In genomic region chr13:113617338-113617890, GRCm38 (mm10) we compare ENCODE assay signal across 8 mouse cellular contexts. TPM values are rescaled to one million over a fixed set of nuclear protein-coding genes. Genes with fewer than 3 reads are reported as not detected.
DNase-seq lines count a peak whose midpoint lies in the region; ATAC-seq and TF ChIP-seq lines count a peak whose summit lies in the region.

No protein-coding gene starts in this region.

- dilution Hi-C loops in CH12.LX (cut with MboI; ENCODE audit: extremely low pct_ligation_motif_present, extremely low pct_unique_long_range_greater_than_20kb, low sequenced_read_pairs): no loop called here

- peaks cover 19% of the 10 kb centered on the region for H3K79me2 ChIP-seq in CH12.LX (replicated peaks; ENCODE audit: control insufficient read depth, extremely low read depth, insufficient read depth, poor library complexity, severe bottlenecking)
- peaks cover 52% of the 10 kb centered on the region for H3K79me2 ChIP-seq in macrophage (ENCODE audit: inconsistent target)

- TF ChIP-seq EP300 in CH12.LX (IDR thresholded peaks at IDR 0.05; ENCODE audit: low read length): no peak

- peaks cover 0 to 20% of the 10 kb centered on the region in 2 experiments for H3K36me3 ChIP-seq in CH12.LX (replicated peaks in 1 of 2; ENCODE audit: control insufficient read depth in 1 of 2, insufficient read depth in 1 of 2, low read length in 1 of 2)
- no peaks in the 10 kb centered on the region for H3K36me3 ChIP-seq in embryonic facial prominence, embryonic 11.5 days (replicated peaks; ENCODE audit: control insufficient read depth, insufficient read depth, low read depth, low read length)
- H3K36me3 ChIP-seq in hindbrain, embryonic 16.5 days (ENCODE audit: control insufficient read depth, insufficient read depth, low read length): no peaks in the 10 kb centered on the region
- H3K36me3 ChIP-seq in macrophage (ENCODE audit: inconsistent target): peaks cover 6% of the 10 kb centered on the region; the same call in 1 of the 2 replicates

- TF ChIP-seq POLR2A in CH12.LX (IDR thresholded peaks at IDR 0.05; ENCODE audit: low read depth, low read length): no peak

- H3K27ac ChIP-seq in CH12.LX (ENCODE audit: insufficient read depth, low read depth) (no peak overlapping the region), macrophage (peak overlapping the region; percentile 78)
- H3K27ac ChIP-seq in embryonic facial prominence, embryonic 11.5 days (replicated peaks; ENCODE audit: low read depth, low read length): peak overlapping the region; percentile 78; the same call in 1 of the 2 replicates
- H3K27ac ChIP-seq in hindbrain, embryonic 16.5 days (ENCODE audit: low read depth, low read length): peak overlapping the region; percentile 92

- H3K4me2 ChIP-seq in CH12.LX (ENCODE audit: insufficient read depth, low read depth, poor library complexity, severe bottlenecking): no peak overlapping the region
- peak overlapping the region; percentile 97 for H3K4me2 ChIP-seq in embryonic facial prominence, embryonic 11.5 days (ENCODE audit: low read depth, low read length)
- H3K4me2 ChIP-seq in hindbrain, embryonic 16.5 days (ENCODE audit: low read length): peak overlapping the region; percentile 58

- no peaks in the 10 kb centered on the region for H3K27me3 ChIP-seq in CH12.LX (replicated peaks)
- no peaks in the 10 kb centered on the region for H3K27me3 ChIP-seq in embryonic facial prominence, embryonic 11.5 days (ENCODE audit: control insufficient read depth, insufficient read depth, low read length)
- no peaks in the 10 kb centered on the region for H3K27me3 ChIP-seq in hindbrain, embryonic 16.5 days (replicated peaks; ENCODE audit: control insufficient read depth, insufficient read depth, low read length)

- peaks cover 10% of the 10 kb centered on the region for H3K9me3 ChIP-seq in CH12.LX (replicated peaks; ENCODE audit: low read length)
- no peaks in the 10 kb centered on the region for H3K9me3 ChIP-seq in embryonic facial prominence, embryonic 11.5 days (replicated peaks; ENCODE audit: control insufficient read depth, low read length)
- H3K9me3 ChIP-seq in hindbrain, embryonic 16.5 days (ENCODE audit: control insufficient read depth, low read length): no peaks in the 10 kb centered on the region

- H3K4me1 ChIP-seq in CH12.LX (ENCODE audit: control insufficient read depth in 1 of 2, insufficient read depth in 2 of 2): peaks cover 17 to 44% of the 10 kb centered on the region in 2 experiments
- H3K4me1 ChIP-seq in embryonic facial prominence, embryonic 11.5 days (ENCODE audit: control insufficient read depth, insufficient read depth, low read length): peaks cover 9% of the 10 kb centered on the region
- H3K4me1 ChIP-seq in hindbrain, embryonic 16.5 days (ENCODE audit: control insufficient read depth, insufficient read depth, low read depth, low read length): peaks cover 42% of the 10 kb centered on the region

- 10% methylated on average over 49 of the region's 49 CpGs for WGBS in embryonic facial prominence, embryonic 11.5 days
- 9% methylated on average over 44 of the region's 49 CpGs for WGBS in hindbrain, embryonic 16.5 days
- WGBS in macrophage (ENCODE audit: missing documents): 19% methylated on average over 45 of the region's 49 CpGs

- peak; percentile 48 for DNase-seq in gastrocnemius, postnatal 10 days
- DNase-seq in gastrocnemius, adult 8-10 months (ENCODE audit: low spot score in 2 of 2): no peak
- no peak for DNase-seq in CH12.LX (ENCODE audit: extremely low read depth)
- DNase-seq in embryonic facial prominence, embryonic 11.5 days (ENCODE audit: low spot score): peak; percentile 33
- peak; percentile 51 for DNase-seq in thymus, postnatal 14 days
- no peak for DNase-seq in adrenal gland, postnatal 4 days (ENCODE audit: low spot score in 2 of 2)

- no peak for TF ChIP-seq CTCF in CH12.LX (conservative IDR thresholded peaks at IDR 0.05 in 1 of 2, IDR thresholded peaks at IDR 0.05 in 1 of 2; ENCODE audit: low read depth in 2 of 2, low read length in 2 of 2)

- no peak overlapping the region for H3K9ac ChIP-seq in CH12.LX (ENCODE audit: insufficient read depth, low read depth)
- H3K9ac ChIP-seq in embryonic facial prominence, embryonic 11.5 days (replicated peaks; ENCODE audit: low read length): peak overlapping the region; percentile 72
- H3K9ac ChIP-seq in hindbrain, embryonic 16.5 days (ENCODE audit: low read depth, low read length): peak overlapping the region; percentile 94

- TF ChIP-seq RAD21 in CH12.LX (IDR thresholded peaks at IDR 0.05; ENCODE audit: low read depth, low read length): no peak

- ATAC-seq in embryonic facial prominence, embryonic 11.5 days (replicated peaks; ENCODE audit: insufficient number of reproducible peaks, low FRiP score, low TSS enrichment, low read depth): no peak
- no peak; the same call in 1 of the 2 replicates for ATAC-seq in hindbrain, embryonic 16.5 days

- H3K4me3 ChIP-seq in CH12.LX (replicated peaks in 1 of 3; ENCODE audit: low read depth in 2 of 3, low read length in 2 of 3, poor library complexity in 1 of 3) (peak overlapping the region in 2 of 3 experiments; percentile 57 to 72), macrophage (ENCODE audit: inconsistent target) (peak overlapping the region; percentile 67)
- H3K4me3 ChIP-seq in embryonic facial prominence, embryonic 11.5 days (ENCODE audit: low read depth, low read length): peak overlapping the region; percentile 82
- H3K4me3 ChIP-seq in hindbrain, embryonic 16.5 days (ENCODE audit: low read length): peak overlapping the region; percentile 97

- in situ Hi-C loops in CH12.LX (cut with MboI; ENCODE audit: low pct_ligation_motif_present, low pct_unique_long_range_greater_than_20kb, low sequenced_read_pairs): loop anchor here (10.0 kb wide), 1 partner anchor 273 kb away; no protein-coding TSS in a partner anchor

TF ChIP-seq in CH12.LX, 34 proteins besides CTCF, POLR2A, EP300 and RAD21:
- TF ChIP-seq CHD2 (IDR thresholded peaks at IDR 0.05; ENCODE audit: low read length) (no peak), ZNF384 (IDR thresholded peaks at IDR 0.05; ENCODE audit: low read depth, low read length) (no peak), CHD1 (IDR thresholded peaks at IDR 0.05; ENCODE audit: low read depth, low read length) (no peak)

RNA-seq across cellular contexts. Expression of gene Snx18, which starts 0.9 kb away (rescaled TPM):
- total RNA-seq in gastrocnemius, postnatal 10 days (2021): 10 to 100 TPM; 20.1 to 25.7 TPM
- total RNA-seq in gastrocnemius, adult 8-10 months (2022): 10 to 100 TPM in 1 of 4 experiments, 1 to 10 TPM in 3; 7.6 to 10.2 (median 8.0) TPM
- total RNA-seq in CH12.LX (2012; rRNA removed) (9.1 and 9.5 TPM in 2 replicates), CH12.LX (2014; rRNA removed) (11.6 and 12.6 TPM in 2 replicates)
- polyA plus RNA-seq in CH12.LX (2012; ENCODE audit: insufficient read length, low read depth) (6.4 and 7.0 TPM in 2 replicates), macrophage (2018) (25.5 to 41.4 TPM (median 28.7 TPM) in 3 replicates)
- 33.3 and 34.7 TPM in 2 replicates for polyA plus RNA-seq in embryonic facial prominence, embryonic 11.5 days (2014; fragmentation: Nextera tagmentation; extraction: Ambion mirVana)
- 7.1 and 8.4 TPM in 2 replicates for polyA plus RNA-seq in hindbrain, embryonic 16.5 days (2015; fragmentation: Nextera tagmentation; extraction: Ambion mirVana)
- total RNA-seq in macrophage (2018; cell fraction: chromatin; rRNA removed): 100 to 1,000 TPM in 15 of 26 experiments, 10 to 100 TPM in 11; 32.0 to 306 (median 123) TPM
- 100 to 1,000 TPM in 8 of 26 experiments, 10 to 100 TPM in 18; 29.3 to 200 (median 49.8) TPM for total RNA-seq in macrophage (2018; cell fraction: cytosol; rRNA removed)
- total RNA-seq in macrophage (2018; cell fraction: nucleus; rRNA removed): 100 to 1,000 TPM in 19 of 26 experiments, 10 to 100 TPM in 7; 49.0 to 321 (median 163) TPM
- total RNA-seq in adrenal gland, postnatal 4 days (2021): 10 to 100 TPM; 34.6 to 34.8 TPM

RNA-seq across cellular contexts. Expression of gene Hspb3, which starts 46.1 kb away (rescaled TPM):
- total RNA-seq in gastrocnemius, postnatal 10 days (2021): 10 to 100 TPM; 79.1 to 87.3 TPM
- total RNA-seq in gastrocnemius, adult 8-10 months (2022): 10 to 100 TPM; 37.4 to 60.4 (median 51.8) TPM
- total RNA-seq in CH12.LX (2012; rRNA removed): not detected in 2 replicates
- not detected in 2 replicates for total RNA-seq in CH12.LX (2014; rRNA removed)
- polyA plus RNA-seq in CH12.LX (2012; ENCODE audit: insufficient read length, low read depth): not detected in 2 replicates
- 0.66 and 1.4 TPM in 2 replicates for polyA plus RNA-seq in embryonic facial prominence, embryonic 11.5 days (2014; fragmentation: Nextera tagmentation; extraction: Ambion mirVana)
- 0.41 and 0.56 TPM in 2 replicates for polyA plus RNA-seq in hindbrain, embryonic 16.5 days (2015; fragmentation: Nextera tagmentation; extraction: Ambion mirVana)
- not detected for total RNA-seq in macrophage (2018; cell fraction: chromatin; rRNA removed)
- total RNA-seq in macrophage (2018; cell fraction: cytosol; rRNA removed): not detected
- not detected for total RNA-seq in macrophage (2018; cell fraction: nucleus; rRNA removed)
- polyA plus RNA-seq in macrophage (2018): not detected in 3 replicates
- total RNA-seq in adrenal gland, postnatal 4 days (2021): 1 to 10 TPM in 1 of 2 experiments, under 1 TPM in 1; 0.92 to 1.8 TPM

Comparison
In these comparisons a context has a peak if more than half of its experiments do, and no peak if none do; other contexts are left out.
1. DNase-seq: peak in gastrocnemius, postnatal 10 days (single experiment), embryonic facial prominence, embryonic 11.5 days (single experiment) and thymus, postnatal 14 days (single experiment); none in gastrocnemius, adult 8-10 months (0 of 2), CH12.LX (single experiment) and adrenal gland, postnatal 4 days (0 of 2).
2. RNA of gene Hspb3, which starts 46.1 kb away (total RNA-seq): 79.1 to 87.3 TPM in gastrocnemius, postnatal 10 days and 37.4 to 60.4 TPM in gastrocnemius, adult 8-10 months; 0.92 to 1.8 TPM in adrenal gland, postnatal 4 days and not detected in CH12.LX; every median in the first group is over 10 times any median in the second.
3. Peak in every context shown above with its lines, with median percentiles within 50 percentile points of each other: H3K4me3 ChIP-seq.